Mouse (Mus musculus) liver, embryonic 14.5 days (tissue): ENCODE measurements at regions not wholly inside any gene's neighbourhood (a gene's known extent, or its start where the extent isn't known, plus 50 kb on each side); places are given as distances from the start of the nearest gene placed in this dataset.

Experiments
- ATAC-seq: fragments of 200-750 bp; cut with Nextera tagmentation; 2 replicates; pipeline ENCODE4 v1.8.0; 2017; ENCODE audit warnings: moderate number of reproducible peaks, mild to moderate bottlenecking, moderate library complexity; ENCODE audit not compliant: insufficient read depth
- DNase-seq, 3 experiments: peaks; one replicate each; pipeline ENCODE4 v3.0.0-alpha.2; 2012 to 2013; ENCODE audit warnings: low read depth in 3 of 3, low spot score in 3 of 3
- H3K27ac ChIP-seq: fragments of 300-500 bp; sonication (generic); 2 replicates; pipeline ENCODE4 v1.5.1; 2014; ENCODE audit warnings: moderate library complexity, mild to moderate bottlenecking, control low read depth, inconsistent platforms
- H3K27me3 ChIP-seq: fragments of 300-500 bp; sonication (generic); 2 replicates; pipeline ENCODE4 v1.6.1; 2014; ENCODE audit warnings: mild to moderate bottlenecking, low read length, moderate library complexity; ENCODE audit not compliant: control insufficient read depth, insufficient read depth
- H3K36me3 ChIP-seq: fragments of 300-500 bp; sonication (generic); replicated peaks from 2 replicates; pipeline ENCODE4 v1.6.1; 2014; ENCODE audit warnings: low read depth; ENCODE audit not compliant: control insufficient read depth, insufficient read depth
- H3K4me1 ChIP-seq, 2 experiments: fragments of 200-500 bp in 1 of 2; fragments of 300-500 bp in 1 of 2; sonication (generic) in 1 of 2; replicated peaks; 2 replicates each; pipeline ENCODE4 v1.6.1; 2012 to 2014; ENCODE audit warnings: antibody characterized with exemption in 1 of 2, inconsistent platforms in 1 of 2, low read length in 1 of 2; ENCODE audit not compliant: control insufficient read depth in 2 of 2, insufficient read depth in 2 of 2
- H3K4me2 ChIP-seq: fragments of 300-500 bp; sonication (generic); 2 replicates; pipeline ENCODE4 v1.6.1; 2014; ENCODE audit warnings: low read depth, mild to moderate bottlenecking, control low read depth, moderate library complexity
- H3K4me3 ChIP-seq, 2 experiments: fragments of 200-500 bp in 1 of 2; fragments of 300-500 bp in 1 of 2; sonication (generic) in 1 of 2; 2 replicates each; pipeline ENCODE4 v1.5.1; 2012 to 2014; ENCODE audit warnings: low read depth in 2 of 2, low read length in 2 of 2, mild to moderate bottlenecking in 2 of 2, control low read depth in 1 of 2, inconsistent platforms in 1 of 2, moderate library complexity in 1 of 2; ENCODE audit not compliant: insufficient read depth in 1 of 2
- H3K9ac ChIP-seq: fragments of 300-500 bp; sonication (generic); replicated peaks from 2 replicates; pipeline ENCODE4 v1.6.1; 2014; ENCODE audit warnings: mild to moderate bottlenecking, control low read depth, moderate library complexity
- H3K9me3 ChIP-seq: fragments of 300-500 bp; sonication (generic); 2 replicates; pipeline ENCODE4 v1.6.1; 2016; ENCODE audit warnings: low read length, mixed read lengths; ENCODE audit not compliant: control insufficient read depth
- CTCF ChIP-seq: IDR thresholded peaks from 2 replicates; pipeline ENCODE4 v1.5.1; 2016; ENCODE audit warnings: antibody characterized with exemption, low read depth, control low read depth
- EP300 ChIP-seq: IDR thresholded peaks from 2 replicates; pipeline ENCODE4 v1.6.1; 2016; ENCODE audit warnings: antibody characterized with exemption, low read depth
- WGBS: fragments of 180-500 bp; shearing (Covaris S2); extraction: QIAGEN DNeasy Blood & Tissue Kit; methylation state at CpG from one replicate; pipeline ENCODE4 v1.1.7; 2014; ENCODE audit not compliant: insufficient replicate concordance; 5-methylcytosine and 5-hydroxymethylcytosine counted together

- TF ChIP-seq CTCF (no peak), EP300 (no peak)
- Histone ChIP-seq H3K4me1 (no peaks in the 10 kb centered on the region), H3K27me3 (no peaks in the 10 kb centered on the region), H3K27ac (no peak overlapping the region), H3K4me3 (no peak overlapping the region), H3K9ac (no peak overlapping the region), H3K4me2 (no peak overlapping the region), H3K36me3 (no peaks in the 10 kb centered on the region), H3K9me3 (no peaks in the 10 kb centered on the region)
- DNase-seq (no peak), ATAC-seq (no peak)
- WGBS, result 59% methylated on average over 1 of the region's 1 CpGs
These were observed 223.0 kb downstream of the Plekhb2 start for GRCm38 (mm10) chr1:35072811-35073210.

GRCm38 (mm10) chr1:35094873-35095272 is 245.1 kb downstream of the Plekhb2 start:
- H3K4me1 ChIP-seq, result no peaks in the 10 kb centered on the region
- no peaks in the 10 kb centered on the region for H3K27me3 ChIP-seq
- H3K9ac ChIP-seq, result no peak overlapping the region
- 32% methylated on average over 1 of the region's 1 CpGs for WGBS
- H3K9me3 ChIP-seq, result no peaks in the 10 kb centered on the region
- no peaks in the 10 kb centered on the region for H3K36me3 ChIP-seq
- no peak overlapping the region for H3K4me3 ChIP-seq
- ATAC-seq (no peak), DNase-seq (no peak)
- TF ChIP-seq EP300, result no peak
- no peak for TF ChIP-seq CTCF
- H3K4me2 ChIP-seq, result no peak overlapping the region
- no peak overlapping the region for H3K27ac ChIP-seq

DNA sequence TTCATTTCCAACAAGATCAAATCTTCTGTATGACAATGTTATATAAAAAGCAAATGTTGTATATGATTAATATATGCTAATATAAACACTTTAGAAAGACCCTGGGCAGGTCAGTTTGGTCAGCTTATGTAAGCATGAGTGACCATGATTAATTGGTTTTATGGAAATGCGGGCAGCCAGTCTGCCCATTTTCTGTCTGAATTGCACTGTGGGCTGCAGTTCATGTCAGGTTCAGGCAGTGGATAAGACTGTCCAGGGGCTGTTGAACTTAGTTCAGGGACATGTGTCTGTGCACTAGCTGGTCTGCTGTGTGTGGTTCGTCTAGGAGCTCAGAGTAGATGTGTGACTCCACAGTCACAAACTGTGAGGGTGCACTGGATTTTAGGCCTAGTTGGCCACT is 246.0 kb downstream of the Plekhb2 start:
- 69% methylated on average over 2 of the region's 2 CpGs for WGBS
- no peak for TF ChIP-seq EP300
- no peak for TF ChIP-seq CTCF
- no peaks in the 10 kb centered on the region for H3K9me3 ChIP-seq
- H3K27ac ChIP-seq, result no peak overlapping the region
- H3K4me2 ChIP-seq, result no peak overlapping the region
- DNase-seq, result no peak
- ATAC-seq, result no peak
- no peak overlapping the region for H3K4me3 ChIP-seq
- H3K36me3 ChIP-seq, result no peaks in the 10 kb centered on the region
- H3K27me3 ChIP-seq, result no peaks in the 10 kb centered on the region
- no peaks in the 10 kb centered on the region for H3K4me1 ChIP-seq
- H3K9ac ChIP-seq, result no peak overlapping the region

DNA sequence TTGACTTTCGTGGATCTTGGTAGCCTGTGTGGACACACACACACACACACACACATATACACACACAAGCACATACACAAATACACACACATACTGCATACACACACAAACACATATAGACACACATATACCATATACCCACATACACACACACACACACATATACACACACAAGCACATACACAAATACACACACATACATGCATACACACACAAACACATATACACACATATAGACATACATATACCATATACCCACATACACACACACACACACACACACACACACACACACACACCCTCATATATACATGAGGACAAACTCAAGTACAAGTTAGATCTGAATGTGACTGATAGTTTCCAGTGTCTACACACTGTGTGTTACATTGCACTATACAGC is 256.9 kb downstream of the Plekhb2 start:
- Histone ChIP-seq H3K9me3 (no peaks in the 10 kb centered on the region), H3K4me2 (no peak overlapping the region), H3K4me1 (no peaks in the 10 kb centered on the region), H3K4me3 (no peak overlapping the region), H3K27me3 (no peaks in the 10 kb centered on the region), H3K9ac (no peak overlapping the region), H3K36me3 (no peaks in the 10 kb centered on the region), H3K27ac (no peak overlapping the region)
- ATAC-seq (no peak), DNase-seq (no peak)
- TF ChIP-seq CTCF (no peak), EP300 (no peak)
- WGBS, result 50% methylated on average over 1 of the region's 1 CpGs

- no peak overlapping the region for H3K27ac ChIP-seq
- no peak for DNase-seq
- H3K9ac ChIP-seq, result no peak overlapping the region
- no peaks in the 10 kb centered on the region for H3K36me3 ChIP-seq
- no peaks in the 10 kb centered on the region for H3K9me3 ChIP-seq
- WGBS, result 31% methylated on average over 1 of the region's 1 CpGs
- TF ChIP-seq CTCF, result no peak
- TF ChIP-seq EP300, result no peak
- H3K4me1 ChIP-seq, result no peaks in the 10 kb centered on the region
- H3K27me3 ChIP-seq, result no peaks in the 10 kb centered on the region
- no peak overlapping the region for H3K4me3 ChIP-seq
- no peak overlapping the region for H3K4me2 ChIP-seq
- ATAC-seq, result no peak
These were observed 260.0 kb downstream of the Plekhb2 start for GRCm38 (mm10) chr1:35109801-35110200.
